Mouse (Mus musculus) right cerebral cortex, postnatal 36 days (tissue): ENCODE measurements at regions not wholly inside any gene's neighbourhood (a gene's known extent, or its start where the extent isn't known, plus 50 kb on each side); places are given as distances from the start of the nearest gene placed in this dataset.
A peak's percentile ranks its signal among the peaks of the same experiment; 100 is the strongest.
"Not testable (repeated sequence)": the region's sequence is repeated elsewhere in the genome, so short reads cannot be mapped to it uniquely, and the experiment has no call there.

ENCODE experiments used
- DNase-seq, 2 experiments: peaks; one replicate each; pipeline ENCODE4 v3.0.0; 2022; ENCODE audit warnings: low spot score in 2 of 2, mixed read lengths in 1 of 2

DNA sequence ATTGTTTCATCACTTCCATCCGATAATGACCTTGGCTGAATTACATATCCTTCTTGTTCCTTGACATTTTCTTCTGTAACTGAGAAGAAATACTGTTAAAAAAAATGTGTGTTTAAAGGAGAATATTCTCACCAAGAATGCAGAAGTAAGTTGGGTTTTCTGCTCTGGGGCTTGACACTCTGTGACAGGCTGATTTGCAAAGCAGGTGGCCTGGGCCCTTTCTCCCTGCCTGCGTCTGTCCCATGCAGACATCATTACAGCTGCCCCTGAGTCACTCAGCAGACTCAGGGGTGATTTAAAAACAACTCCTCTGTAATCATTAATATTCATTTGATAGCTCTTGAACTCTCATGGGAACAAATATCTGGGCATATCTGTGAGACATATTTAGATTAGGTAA, 229.4 kb upstream of the Synpr start:
- no peak for DNase-seq

DNA sequence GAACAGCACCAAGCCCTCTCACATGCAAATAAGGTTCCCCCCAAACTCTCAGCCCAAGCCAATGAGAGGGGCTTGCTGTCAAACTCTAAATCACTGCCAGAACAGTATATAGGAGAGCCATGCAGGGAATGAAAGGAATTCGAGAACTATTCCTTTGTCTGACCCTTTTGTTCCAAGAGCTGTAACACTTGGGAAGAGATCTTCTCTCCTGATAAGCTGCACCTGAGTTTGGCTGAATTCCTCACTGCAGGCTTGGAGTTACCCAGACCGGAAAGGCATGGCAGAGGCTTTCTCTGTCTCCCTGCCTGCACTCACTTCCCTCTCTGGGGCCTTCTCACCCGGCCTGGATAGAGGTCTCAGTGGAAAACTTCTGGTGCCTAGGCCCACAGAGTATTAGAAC, 219.7 kb upstream of the Cadps start:
- DNase-seq: not testable (repeated sequence)

DNA sequence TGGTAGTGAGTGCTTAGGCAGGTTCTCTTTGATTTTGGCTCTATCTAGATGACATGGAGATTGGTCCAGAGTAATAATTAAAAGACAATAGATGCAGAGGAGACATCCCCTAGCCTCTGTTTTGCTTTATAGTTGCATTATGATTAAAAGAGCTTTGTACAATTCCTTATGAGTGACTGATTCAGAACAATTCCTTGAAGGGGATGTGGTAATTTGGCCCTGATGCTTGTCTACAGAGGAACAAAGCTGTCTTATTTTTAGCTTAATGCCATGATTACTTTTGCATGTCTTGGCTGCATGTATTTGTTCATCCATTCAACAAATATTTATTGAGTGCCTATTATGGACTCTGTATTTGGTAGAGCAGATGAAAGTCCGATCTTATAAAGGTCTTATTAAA, 218.9 kb upstream of the Cadps start:
- no peak for DNase-seq

DNA sequence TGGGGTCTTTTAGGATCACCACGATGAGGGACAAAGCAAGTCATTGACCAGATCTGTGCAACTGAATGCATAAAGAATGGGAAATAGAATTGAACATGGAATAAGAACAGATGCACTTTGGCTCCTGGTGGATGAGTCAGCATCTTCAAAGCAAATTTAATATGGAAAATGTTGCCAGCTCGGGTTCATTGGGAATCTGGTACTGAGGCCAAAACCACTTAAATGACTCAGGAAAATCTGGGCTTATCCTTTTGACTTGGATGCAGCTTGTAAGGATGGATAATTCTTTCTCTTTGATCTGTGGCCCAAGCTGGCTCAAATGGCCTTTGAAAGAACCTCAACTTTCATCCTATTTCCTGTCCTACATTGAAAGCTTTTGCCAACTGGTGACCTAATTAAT, 217.3 kb upstream of the Cadps start:
- no peak for DNase-seq

DNA sequence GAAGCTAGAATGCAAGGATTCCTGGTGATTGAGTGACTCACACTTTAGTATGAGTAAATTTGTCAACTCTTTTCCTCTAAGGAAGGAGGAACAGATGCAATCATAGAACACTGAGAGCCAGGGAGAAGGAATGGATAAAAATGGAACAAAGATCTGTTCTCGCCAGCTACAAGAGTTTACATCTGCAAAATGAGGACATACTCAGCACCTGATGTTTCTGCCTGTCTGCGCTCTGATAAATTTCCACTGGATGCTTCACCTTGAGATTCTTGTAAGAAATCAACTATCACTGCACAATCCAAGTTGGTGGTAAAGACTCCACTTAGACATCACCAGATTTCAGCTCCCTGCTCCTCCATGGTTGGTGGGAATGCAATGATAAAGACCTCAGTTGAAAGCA, 214.5 kb upstream of the Cadps start:
- peak; percentile 19 to 57 for DNase-seq

DNA sequence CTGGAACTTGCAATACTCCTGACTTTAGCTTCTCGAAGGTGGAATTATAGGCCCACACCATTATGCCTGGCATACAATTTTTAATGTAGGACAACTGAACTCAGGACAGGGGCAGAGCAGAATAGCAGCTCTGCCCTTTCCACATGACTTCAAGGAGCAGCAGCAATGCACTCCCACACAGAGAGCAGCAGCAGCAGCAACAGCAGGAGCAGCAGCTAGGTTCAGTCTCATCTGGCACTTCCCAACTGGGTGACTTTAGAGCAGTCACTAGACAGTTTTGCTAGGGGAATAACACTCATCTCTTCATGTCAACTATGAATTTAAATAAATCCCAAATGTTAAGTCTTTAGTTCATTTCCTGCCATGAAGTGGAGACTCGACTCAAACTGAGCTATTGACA, 206.9 kb upstream of the Cadps start:
- DNase-seq: no peak

DNA sequence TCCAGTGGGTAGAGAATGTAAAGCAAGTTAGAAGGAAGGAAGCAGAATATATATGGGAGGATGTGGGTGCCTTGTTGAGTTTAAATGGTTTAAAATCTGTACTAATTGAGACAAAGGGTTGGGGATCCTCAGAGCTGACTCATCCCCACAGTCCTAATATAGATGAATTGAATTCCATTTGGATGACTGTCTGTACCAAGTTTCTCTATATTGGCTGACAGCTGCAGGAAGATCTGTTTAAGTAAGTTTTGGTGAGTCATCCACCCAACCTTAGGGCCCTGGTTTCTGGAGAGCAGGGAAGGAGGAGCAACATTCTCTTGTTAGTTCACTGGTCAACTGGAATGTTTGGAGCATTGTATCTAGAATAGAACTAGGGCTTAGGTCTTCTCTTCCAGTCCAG, 199.9 kb upstream of the Cadps start:
- DNase-seq: peak in 1 of 2 experiments; percentile 15

DNA sequence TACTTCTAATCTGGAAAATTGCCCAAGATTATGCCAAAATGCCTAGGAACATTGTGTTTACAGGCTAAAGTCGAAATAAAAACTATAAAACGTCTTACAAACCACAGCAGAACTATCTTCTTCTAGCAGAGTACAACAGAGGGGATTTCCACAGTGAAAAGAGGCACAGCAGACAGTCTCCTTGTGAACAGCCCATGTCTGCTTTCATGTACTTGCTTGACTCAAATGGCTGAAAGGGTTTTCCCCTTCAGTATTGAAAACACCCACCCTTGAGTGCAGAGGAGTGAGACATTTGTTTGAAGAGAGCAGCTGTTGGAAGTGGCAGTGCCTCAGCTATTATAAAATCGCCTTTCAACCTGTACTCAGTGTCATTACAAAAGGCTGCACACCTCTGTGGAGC, 188.2 kb upstream of the Cadps start:
- DNase-seq: no peak

DNA sequence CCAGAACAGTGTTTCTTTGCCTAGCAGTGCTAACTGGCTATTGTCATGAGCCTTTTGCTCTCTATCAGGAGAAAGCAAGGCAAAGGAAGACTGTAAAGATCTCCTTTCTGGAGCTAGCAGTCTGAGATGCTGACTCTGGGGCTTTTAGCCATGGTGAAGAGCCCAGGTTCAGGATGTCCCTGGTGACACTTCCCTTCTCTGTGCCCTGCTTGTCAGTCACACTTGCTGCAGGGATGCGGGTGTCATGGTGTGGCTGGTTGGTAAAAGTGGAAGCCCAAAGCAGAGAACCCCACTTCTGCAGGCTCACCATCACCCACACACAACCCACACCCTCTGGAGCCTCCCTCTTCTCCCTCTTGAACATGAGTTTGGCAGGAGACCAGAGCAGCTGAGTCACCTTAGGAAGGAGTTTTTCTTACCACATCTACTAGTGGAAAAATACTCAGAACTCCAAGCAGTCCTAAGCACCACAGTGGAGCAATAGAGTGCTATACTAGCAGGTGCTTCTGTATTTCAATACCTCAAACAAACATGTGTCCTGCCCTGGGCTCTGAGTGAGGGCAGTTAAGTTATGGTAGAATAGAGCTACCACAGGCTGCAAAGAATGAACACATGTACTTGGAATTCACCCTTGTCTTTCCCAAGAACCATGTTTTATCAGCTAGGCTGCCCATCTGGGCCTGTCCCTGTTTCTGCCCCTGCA, 178.3 kb upstream of the Cadps start:
- DNase-seq: peak; percentile 81 to 89

DNA sequence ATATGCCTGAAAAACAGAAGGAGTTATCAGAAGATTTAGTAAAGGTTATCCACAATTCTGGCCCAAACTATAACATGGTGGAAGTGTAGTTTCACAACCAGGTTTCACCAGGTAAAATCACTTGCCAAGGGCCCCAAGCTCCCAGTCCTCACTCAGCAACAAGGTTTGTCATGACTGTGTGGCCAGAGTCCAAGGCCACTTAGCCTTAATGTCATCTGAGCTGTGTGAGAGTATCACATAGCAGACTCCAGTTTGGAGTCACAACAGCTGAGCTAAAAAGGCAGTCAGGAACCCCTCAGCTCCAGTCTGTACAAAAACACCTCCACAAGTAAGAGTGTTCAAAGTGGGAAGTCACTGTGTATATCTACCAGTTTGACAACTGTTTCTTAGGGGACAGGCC, 156.5 kb upstream of the Cadps start:
- DNase-seq: no peak

DNA sequence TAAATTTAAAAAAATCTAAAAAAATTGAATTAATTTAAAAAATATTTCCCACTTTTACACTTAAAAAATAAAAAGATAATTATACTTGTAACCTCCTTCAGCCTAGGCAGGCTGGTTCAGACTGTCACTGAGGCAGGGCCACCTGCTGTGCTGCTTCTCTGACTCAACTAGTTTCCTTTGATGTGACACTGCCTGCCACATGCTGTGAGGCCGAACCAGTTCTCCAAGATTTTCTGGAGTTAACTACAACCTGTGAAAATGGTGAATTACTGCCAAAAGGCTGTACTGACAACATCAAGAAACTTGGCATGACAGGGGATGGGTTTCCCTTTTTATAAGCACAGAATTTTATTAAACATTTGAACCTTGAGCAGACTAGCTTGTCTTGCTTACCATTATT, 143.6 kb upstream of the Cadps start:
- DNase-seq: no peak

DNA sequence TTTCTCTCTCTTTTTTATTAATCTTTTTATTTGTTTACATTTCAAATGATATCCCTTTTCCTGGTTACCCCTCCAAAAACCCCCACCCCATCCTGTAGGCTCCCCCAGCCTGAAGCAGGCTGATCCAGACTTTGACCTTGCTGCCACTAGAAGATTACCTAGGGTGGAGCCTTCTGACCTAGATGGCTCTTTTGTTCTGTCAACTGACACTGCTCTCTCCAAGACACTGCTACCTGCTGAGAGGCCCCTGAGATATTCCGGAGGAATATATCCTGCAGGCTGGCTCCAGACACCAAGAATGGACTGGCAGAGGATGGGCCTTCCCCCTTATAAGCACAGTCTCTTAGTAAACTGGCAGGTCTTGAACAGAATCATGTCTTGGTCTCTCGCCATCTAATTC, 135.0 kb upstream of the Cadps start:
- not testable (repeated sequence) for DNase-seq

DNA sequence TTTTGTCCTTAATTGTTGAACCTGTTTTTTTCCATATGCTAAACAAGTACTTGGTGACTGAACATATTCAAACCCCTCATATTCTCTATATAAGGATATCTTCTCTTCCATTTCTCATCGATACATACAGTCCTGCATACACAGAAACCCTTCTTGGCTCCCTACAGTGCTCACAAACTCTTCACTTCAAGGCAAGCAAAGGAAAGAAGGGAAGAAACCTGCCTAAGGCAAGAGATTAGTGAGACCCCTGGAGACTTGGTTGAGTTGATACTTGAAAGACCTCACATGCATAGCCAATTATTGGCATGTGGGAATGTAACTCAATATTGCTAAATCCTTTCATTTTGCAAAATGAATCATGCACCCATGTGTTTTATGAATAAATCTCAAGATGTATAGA, 128.0 kb upstream of the Cadps start:
- no peak for DNase-seq

DNA sequence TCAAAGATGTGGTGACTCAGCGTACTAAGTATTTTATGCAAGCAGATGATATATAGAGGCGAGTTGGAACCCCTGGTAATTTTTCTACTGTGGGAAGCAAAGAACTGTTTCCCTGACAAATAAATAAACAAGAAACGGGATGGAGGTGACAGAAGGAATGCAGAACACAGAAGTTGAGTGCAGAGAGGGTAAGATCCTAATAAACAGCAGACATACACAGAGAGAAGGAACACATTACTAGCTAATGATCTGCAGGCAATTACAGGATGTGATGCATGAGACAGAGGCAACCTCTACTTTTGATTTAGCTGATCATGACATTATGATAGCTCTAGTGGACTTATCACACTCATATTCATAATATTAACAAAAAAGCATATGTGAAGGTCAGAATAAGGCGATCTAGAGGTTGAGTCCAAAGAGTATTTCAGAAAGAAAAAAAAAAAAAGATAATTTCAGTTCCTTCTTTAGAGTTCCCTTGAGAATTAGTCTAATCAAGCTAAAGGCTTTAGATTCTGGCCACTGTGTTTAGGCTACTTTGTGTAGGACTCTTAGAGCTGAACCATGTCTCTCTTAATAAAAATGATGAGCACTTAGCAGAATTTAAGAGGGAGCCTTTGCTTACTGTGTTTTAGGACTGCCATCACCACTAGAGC, 115.9 kb upstream of the Cadps start:
- no peak for DNase-seq

DNA sequence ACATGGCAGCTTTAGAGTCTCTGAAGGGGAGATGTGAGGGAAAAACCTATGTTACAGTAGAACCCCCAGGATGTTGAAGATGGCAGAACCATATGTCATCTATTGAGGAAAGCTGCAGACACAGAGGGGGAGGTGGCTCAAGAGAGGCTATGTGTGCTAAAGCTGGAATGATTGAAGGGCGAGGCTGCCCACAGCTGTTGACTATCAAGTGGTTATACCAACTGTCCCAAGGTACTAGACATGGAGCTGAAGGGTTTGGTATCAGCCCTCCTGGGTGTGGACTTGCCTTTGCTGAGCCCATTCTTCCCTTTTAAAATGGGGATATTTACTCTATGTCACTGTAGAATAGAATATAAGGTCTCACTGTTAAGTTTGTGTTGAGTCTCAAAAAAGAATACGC, 113.5 kb upstream of the Cadps start:
- no peak for DNase-seq

DNA sequence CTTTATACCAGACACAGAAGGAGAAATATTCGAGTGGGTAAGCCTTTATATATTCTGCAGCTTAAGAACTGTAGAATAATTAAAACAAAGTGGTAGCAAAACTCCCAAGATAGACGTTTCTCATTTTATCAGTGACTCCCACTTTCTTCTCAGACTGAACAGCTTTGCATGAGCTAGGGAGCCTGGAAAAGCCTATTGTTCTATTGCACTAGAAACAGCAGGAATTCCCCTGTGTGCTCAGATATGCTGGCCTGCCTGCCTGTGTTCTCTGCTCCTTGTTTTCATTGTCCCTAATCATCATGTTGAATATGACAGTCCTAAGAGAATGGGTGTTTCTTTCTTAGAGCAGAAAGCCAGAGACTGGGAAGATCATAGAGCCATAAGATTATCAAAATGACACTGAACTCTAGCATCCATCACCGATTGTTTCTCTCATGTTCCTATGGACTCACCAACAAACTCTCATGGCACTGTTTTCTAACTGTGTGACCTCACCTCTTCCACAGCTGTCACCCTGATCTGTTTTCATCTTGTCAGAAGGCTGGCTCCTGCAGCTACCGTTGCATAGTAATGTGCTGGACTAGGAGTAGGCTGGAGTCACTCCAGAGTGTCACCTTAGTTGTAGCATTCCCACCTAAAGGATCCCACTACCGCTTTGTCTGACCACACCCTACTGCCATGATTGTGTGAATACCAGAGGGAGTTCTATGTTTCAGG, 108.9 kb upstream of the Cadps start:
- DNase-seq: no peak

DNA sequence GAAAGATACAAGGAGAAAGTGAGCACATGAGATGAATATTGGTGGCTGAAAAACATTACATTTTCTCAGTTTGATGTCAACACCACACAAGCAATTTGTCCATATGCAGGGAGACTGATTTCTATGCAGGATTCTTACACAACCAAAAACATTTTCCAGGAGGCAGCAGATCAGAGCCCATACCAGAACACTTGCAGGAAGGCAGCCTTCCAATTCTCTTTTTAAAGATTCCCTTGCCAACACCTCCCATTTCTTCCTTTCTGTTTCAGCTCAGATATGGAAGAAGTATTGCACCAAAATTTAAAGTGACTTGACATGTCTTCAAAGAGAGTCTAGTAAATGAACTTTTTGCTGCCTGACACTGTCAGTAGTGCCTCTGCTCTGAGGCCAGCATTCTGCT, 100.7 kb upstream of the Cadps start:
- DNase-seq: peak; percentile 7 to 10

DNA sequence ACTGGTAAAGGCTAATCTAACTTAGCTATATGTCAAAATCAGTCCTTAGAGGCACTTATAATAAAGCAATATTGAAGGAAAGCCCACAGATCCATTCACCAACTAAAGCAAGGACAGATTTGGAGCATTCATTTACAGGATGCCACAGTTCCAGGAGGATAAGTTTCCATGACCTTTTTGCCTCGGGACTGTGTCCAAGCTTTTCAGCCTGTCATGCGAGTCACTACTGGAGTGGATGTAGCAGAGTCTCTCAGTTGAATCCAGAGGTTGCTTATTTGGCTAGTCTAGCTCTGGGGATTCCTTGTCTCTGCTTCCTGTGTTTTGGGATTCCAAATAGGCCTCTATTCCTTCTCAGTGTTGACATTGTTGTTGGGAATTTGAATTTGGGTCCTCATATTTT, 92.6 kb upstream of the Cadps start:
- no peak for DNase-seq

DNA sequence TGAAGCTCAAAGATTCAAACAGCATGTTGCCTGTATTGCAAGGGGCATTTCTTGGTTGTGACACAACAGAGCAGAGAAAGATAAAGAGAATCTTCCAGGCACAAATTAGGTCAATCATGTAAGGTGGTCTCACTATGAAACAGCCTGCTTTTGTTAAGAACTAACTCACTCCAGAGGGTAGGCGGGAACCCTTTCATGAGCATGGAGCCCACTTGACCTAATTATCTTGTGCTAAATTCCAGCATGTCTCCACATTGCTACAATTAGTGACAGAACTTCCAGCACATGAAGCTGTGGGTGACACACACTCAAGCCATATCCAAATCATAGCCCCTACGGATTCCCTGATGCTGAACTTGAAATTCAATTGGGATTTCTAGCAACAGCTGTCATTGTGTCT, 91.1 kb upstream of the Cadps start:
- DNase-seq: no peak

DNA sequence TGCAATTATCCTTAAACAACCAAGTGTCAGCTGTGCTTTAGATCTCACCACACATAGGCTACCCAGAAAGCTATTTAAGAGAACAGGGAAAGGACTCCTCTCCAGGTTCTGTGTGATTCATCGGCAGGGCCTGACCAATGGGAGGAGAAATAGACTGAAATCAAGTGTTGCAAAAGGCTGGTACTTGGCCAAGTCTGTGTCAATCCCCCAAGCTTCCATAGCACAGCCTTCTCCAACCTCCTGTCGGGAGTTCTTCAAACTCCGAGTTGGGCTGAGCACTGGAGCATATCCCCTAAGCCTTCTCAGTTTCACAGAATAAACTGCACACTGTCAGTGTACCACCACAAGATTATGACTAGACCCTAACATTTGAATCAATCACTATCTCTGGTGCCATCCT, 90.5 kb upstream of the Cadps start:
- no peak for DNase-seq

DNA sequence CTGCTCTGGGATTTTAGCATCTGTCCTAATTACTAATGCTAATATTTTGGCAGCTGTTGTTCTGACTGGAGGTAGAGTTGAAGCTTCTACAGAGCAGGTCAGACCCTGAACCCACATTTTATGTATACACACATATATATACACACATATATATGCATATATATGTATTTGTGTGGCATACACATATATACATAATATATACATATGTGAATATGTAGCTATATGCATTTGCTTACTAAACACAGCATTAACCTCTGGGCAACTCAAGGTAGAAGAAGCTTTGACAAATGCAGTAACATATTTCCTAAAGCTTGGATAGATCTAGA, 54.4 kb upstream of the Cadps start:
- no peak for DNase-seq

DNA sequence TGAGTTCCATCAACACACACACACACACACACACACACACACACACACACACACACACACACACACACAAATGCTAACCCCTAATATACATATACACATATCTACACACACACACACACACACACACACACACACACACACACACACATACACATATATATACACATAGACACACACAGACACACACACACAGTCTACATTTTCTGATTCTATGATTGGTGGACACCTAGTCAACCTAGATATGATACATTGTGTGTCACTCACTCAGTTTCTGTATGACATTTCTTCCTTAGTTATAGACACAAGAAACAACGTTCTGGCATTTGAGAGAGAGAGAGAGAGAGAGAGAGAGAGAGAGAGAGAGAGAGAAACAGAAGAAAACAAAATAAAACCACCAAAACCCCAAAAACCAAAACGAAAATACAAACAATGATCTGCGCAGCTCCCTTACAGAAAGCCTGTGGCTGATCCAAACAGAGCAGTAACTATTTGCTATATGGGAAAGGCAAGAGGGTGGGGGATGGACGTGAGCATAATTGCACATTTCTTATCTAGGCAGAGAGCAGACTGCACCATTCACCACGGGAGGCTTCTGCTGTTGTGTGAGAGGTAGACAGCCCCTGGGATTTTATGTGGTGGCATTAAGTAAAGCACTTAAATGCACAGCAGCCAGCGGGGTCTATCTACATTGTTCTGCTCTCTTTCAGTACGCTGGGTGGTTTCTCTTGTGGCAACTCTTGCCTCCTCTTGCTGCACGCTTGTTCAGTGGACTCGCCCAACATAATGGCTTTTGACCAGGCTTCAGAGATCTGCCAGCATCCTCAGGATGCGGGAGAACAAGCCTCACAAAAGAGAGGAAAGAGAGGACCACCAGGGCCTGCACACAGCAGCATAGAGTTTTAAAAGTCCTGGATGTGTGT, 53.8 kb upstream of the Cadps start:
- no peak for DNase-seq
